Mouse (Mus musculus) liver, embryonic 15.5 days (tissue): ENCODE measurements at regions not wholly inside any gene's neighbourhood (a gene's known extent, or its start where the extent isn't known, plus 50 kb on each side); places are given as distances from the start of the nearest gene placed in this dataset.
A peak's percentile ranks its signal among the peaks of the same experiment; 100 is the strongest.

Experiments
- ATAC-seq: fragments of 200-750 bp; cut with Nextera tagmentation; 2 replicates; pipeline ENCODE4 v1.8.0; 2017; ENCODE audit warnings: moderate number of reproducible peaks, mild to moderate bottlenecking, moderate library complexity; ENCODE audit not compliant: insufficient read depth
- H3K27ac ChIP-seq: fragments of 300-500 bp; sonication (generic); replicated peaks from 2 replicates; pipeline ENCODE4 v1.5.1; 2015; ENCODE audit warnings: mild to moderate bottlenecking, inconsistent platforms
- H3K27me3 ChIP-seq: fragments of 300-500 bp; sonication (generic); 2 replicates; pipeline ENCODE4 v1.6.1; 2015; ENCODE audit warnings: mild to moderate bottlenecking, inconsistent platforms
- H3K36me3 ChIP-seq: fragments of 300-500 bp; sonication (generic); replicated peaks from 2 replicates; pipeline ENCODE4 v1.6.1; 2015; ENCODE audit warnings: moderate library complexity, mild to moderate bottlenecking, inconsistent platforms
- H3K4me1 ChIP-seq: fragments of 300-500 bp; sonication (generic); replicated peaks from 2 replicates; pipeline ENCODE4 v1.6.1; 2015; ENCODE audit warnings: inconsistent platforms
- H3K4me2 ChIP-seq: fragments of 300-500 bp; sonication (generic); 2 replicates; pipeline ENCODE4 v1.6.1; 2015; ENCODE audit warnings: moderate library complexity, mild to moderate bottlenecking, inconsistent platforms
- H3K4me3 ChIP-seq: fragments of 300-500 bp; sonication (generic); replicated peaks from 2 replicates; pipeline ENCODE4 v1.5.1; 2015; ENCODE audit warnings: mild to moderate bottlenecking, inconsistent platforms
- H3K9ac ChIP-seq: fragments of 300-500 bp; sonication (generic); 2 replicates; pipeline ENCODE4 v1.6.1; 2015; ENCODE audit warnings: moderate library complexity, mild to moderate bottlenecking, inconsistent platforms
- H3K9me3 ChIP-seq: fragments of 300-500 bp; sonication (generic); replicated peaks from 2 replicates; pipeline ENCODE4 v1.6.1; 2016; ENCODE audit warnings: inconsistent platforms
- WGBS: fragments of 180-500 bp; shearing (Covaris S2); methylation state at CpG from one replicate; pipeline ENCODE4 v1.1.7; 2015; ENCODE audit warnings: mixed read lengths; ENCODE audit not compliant: insufficient replicate concordance; 5-methylcytosine and 5-hydroxymethylcytosine counted together

DNA sequence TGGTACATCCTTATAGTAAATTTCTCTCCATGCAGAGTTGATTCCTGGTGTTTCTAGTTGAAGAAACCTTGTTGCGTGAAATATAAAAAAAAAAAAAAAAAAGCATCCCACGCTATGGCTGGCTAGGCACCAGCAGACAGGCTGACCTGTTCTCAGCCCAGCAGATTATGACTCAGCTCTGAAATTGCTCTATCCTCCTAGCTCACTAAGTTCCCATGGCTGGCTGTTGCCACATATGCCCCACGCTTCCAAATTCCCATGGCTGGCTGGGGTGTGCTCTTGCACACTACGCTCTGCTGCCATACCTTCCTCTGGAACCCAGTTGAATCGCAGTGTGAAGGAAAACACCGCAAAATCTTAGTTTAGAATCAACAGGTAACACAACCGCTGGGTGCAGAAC lies 270.1 kb downstream of the Mid1ip1 start:
- no peak overlapping the region for H3K4me2 ChIP-seq
- no peaks in the 10 kb centered on the region for H3K9me3 ChIP-seq
- H3K9ac ChIP-seq = no peak overlapping the region
- 78% methylated on average over 7 of the region's 7 CpGs for WGBS
- no peak overlapping the region for H3K4me3 ChIP-seq
- no peak for ATAC-seq
- H3K4me1 ChIP-seq = no peaks in the 10 kb centered on the region
- H3K27ac ChIP-seq = no peak overlapping the region
- no peaks in the 10 kb centered on the region for H3K36me3 ChIP-seq
- H3K27me3 ChIP-seq = no peaks in the 10 kb centered on the region

DNA sequence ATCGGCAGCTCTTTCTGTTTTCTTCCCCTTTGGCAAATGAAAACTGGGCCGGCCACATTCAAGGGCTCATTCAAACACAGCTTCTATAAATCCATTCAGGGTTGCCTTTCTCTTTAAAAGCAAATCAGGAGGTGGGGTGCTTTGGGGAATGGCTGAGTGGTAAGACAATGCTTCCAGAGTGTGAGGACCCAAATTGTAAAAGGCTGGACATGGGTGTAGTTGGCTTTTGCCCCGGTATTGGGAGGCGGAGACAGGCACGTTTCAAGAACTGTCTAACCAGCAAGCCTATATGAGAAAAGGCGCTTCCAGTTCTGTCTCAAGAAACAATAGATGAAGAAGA lies 277.0 kb downstream of the Mid1ip1 start:
- 0 out of 2 replicates have a peak overlapping the region, but pooled peaks have one; percentile 27 for H3K4me2 ChIP-seq
- 36% methylated on average over 6 of the region's 6 CpGs for WGBS
- H3K36me3 ChIP-seq = no peaks in the 10 kb centered on the region
- H3K9ac ChIP-seq = no peak overlapping the region
- no peaks in the 10 kb centered on the region for H3K9me3 ChIP-seq
- no peak overlapping the region for H3K4me3 ChIP-seq
- H3K27me3 ChIP-seq = no peaks in the 10 kb centered on the region
- no peak overlapping the region for H3K27ac ChIP-seq
- ATAC-seq = no peak
- H3K4me1 ChIP-seq = no peaks in the 10 kb centered on the region

DNA sequence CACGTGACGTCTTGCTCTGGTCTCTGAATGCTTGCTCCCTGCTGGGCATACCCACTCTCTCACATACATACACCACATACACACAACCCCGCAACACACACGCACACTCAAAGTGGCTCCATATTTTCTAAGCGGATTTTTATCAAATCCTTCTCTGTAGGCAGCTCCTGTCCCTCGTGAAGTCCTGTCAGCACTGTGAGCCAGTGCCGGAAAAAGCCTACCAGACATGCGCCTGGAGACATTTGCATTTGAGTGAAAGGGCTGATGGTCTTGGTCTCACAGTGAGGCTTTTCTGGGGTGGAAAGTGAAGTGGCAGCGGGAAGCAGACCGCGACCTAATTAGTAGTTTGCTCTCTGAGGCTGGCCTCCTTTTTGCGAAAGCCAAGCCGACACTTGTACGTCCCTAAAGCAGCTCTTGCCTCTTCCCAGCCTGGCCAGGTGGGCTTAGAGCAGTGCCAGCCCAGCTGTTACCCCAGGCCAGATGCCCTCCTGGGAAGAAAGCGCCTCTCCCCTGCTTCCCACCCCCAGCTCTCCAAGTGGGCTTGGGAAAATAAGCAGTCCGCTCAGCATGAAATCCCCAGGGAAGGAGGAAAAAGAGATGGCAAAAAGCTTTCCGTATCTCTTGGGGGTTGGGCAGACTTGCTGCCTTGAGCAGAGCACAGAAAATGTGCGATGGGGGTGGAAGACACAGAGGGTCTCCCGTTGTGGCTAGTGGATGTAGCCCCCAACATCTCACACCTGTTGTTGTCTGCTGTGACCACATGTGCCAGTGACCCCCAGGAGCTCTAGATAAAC lies 277.6 kb downstream of the Mid1ip1 start:
- H3K27ac ChIP-seq = no peak overlapping the region

DNA sequence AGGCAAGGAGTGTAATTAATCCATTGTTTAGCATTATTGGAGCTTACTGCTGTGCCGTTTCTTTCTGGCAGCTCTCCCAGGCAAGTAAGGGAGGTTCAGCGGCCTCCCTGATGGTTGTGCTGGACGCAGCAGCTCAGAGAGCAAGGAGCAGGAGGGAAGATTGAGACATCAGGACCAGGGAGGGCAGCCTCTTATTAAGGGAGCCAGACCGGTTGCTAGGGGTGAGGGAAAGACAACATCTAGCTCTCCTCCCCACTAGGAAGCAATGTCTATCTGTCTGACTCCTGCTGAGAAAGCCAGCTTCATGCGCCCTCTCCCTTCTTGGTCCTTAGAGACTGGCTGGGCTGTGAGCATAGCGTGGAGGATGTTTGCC lies 278.2 kb downstream of the Mid1ip1 start:
- H3K27ac ChIP-seq = no peak overlapping the region
- no peak for ATAC-seq

More for the DNA sequence above, 277.6 kb downstream of the Mid1ip1 start:
- ATAC-seq = no peak
- Histone ChIP-seq H3K27me3 (no peaks in the 10 kb centered on the region), H3K4me1 (no peaks in the 10 kb centered on the region), H3K9ac (no peak overlapping the region), H3K4me2 (peak overlapping the region; percentile 27), H3K4me3 (no peak overlapping the region), H3K36me3 (no peaks in the 10 kb centered on the region), H3K9me3 (no peaks in the 10 kb centered on the region)
- WGBS = 24% methylated on average over 19 of the region's 19 CpGs

DNA sequence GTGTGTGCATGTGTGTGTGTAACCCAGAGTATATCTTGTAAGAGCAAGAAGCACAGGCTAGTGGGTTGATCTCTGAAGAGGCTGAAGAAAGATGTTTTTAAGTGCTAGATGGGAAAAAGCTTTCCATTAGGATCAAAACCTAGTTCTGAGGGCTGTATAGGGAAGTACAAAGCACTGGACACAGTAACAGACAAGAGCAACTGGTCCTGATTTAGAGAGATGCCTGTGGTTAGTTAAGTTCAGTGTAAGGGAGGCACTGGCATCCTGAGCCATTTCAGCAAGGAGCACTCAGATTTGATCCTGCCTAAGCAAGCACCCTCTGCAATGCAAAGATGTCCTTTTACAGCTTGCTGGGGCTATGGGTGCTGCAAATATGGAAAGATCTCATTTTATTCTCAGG lies 280.1 kb downstream of the Mid1ip1 start:
- Histone ChIP-seq H3K27me3 (no peaks in the 10 kb centered on the region), H3K9me3 (no peaks in the 10 kb centered on the region), H3K4me3 (no peak overlapping the region), H3K4me2 (no peak overlapping the region), H3K9ac (no peak overlapping the region), H3K27ac (no peak overlapping the region), H3K4me1 (no peaks in the 10 kb centered on the region), H3K36me3 (no peaks in the 10 kb centered on the region)
- ATAC-seq = no peak

More for the DNA sequence above, 278.2 kb downstream of the Mid1ip1 start:
- Histone ChIP-seq H3K4me2 (peak overlapping the region; percentile 27), H3K4me3 (no peak overlapping the region), H3K9me3 (no peaks in the 10 kb centered on the region), H3K4me1 (no peaks in the 10 kb centered on the region), H3K27me3 (no peaks in the 10 kb centered on the region), H3K9ac (no peak overlapping the region), H3K36me3 (no peaks in the 10 kb centered on the region)
- WGBS = 46% methylated on average over 6 of the region's 6 CpGs

DNA sequence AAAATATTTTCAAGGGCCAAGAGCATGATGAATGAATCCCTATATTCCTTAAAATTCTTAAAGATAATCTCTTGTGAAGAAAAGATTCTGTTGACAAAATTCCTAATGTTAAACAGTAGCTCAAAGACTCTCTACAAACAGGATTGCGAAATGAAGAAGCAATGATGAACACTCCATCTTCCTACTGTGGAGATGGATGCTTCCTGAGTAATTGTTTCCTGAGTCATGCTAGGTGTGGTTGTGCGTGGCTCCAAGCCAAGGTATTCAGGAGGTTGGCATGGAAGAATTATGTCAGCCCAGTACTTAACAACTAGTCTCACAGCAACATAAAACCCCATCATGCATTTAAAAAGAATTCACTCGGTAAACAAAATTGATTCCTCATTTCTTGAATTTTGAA lies 286.4 kb downstream of the Mid1ip1 start:
- no peak overlapping the region for H3K27ac ChIP-seq
- no peak for ATAC-seq
- H3K9me3 ChIP-seq = no peaks in the 10 kb centered on the region
- no peak overlapping the region for H3K4me2 ChIP-seq
- H3K4me3 ChIP-seq = no peak overlapping the region
- 67% methylated on average over 3 of the region's 3 CpGs for WGBS
- no peaks in the 10 kb centered on the region for H3K27me3 ChIP-seq
- H3K36me3 ChIP-seq = no peaks in the 10 kb centered on the region
- H3K4me1 ChIP-seq = no peaks in the 10 kb centered on the region
- no peak overlapping the region for H3K9ac ChIP-seq

DNA sequence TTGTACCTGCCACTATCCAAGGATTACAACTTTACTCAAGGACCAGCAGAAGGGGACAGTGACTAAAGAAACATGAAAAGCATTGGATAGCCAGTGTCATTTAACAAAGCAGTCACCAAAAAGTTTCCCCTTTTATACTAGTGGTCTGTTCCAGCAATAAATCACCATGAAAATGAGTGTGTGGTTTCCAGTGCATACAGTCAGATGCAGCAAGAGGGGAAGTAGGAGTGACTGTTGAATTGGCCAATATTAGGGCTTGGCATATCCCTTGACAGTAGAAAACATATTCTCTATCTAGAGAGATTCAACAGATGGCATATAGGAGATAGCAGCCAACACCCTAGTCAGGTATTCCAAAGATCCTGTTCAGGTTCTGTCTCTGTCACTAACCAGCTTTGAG lies 259.8 kb upstream of the H2al1a start:
- no peaks in the 10 kb centered on the region for H3K9me3 ChIP-seq
- no peak overlapping the region for H3K4me2 ChIP-seq
- H3K4me1 ChIP-seq = no peaks in the 10 kb centered on the region
- no peak overlapping the region for H3K4me3 ChIP-seq
- no peaks in the 10 kb centered on the region for H3K36me3 ChIP-seq
- no peak overlapping the region for H3K9ac ChIP-seq
- no peaks in the 10 kb centered on the region for H3K27me3 ChIP-seq
- no peak overlapping the region for H3K27ac ChIP-seq
- ATAC-seq = no peak

DNA sequence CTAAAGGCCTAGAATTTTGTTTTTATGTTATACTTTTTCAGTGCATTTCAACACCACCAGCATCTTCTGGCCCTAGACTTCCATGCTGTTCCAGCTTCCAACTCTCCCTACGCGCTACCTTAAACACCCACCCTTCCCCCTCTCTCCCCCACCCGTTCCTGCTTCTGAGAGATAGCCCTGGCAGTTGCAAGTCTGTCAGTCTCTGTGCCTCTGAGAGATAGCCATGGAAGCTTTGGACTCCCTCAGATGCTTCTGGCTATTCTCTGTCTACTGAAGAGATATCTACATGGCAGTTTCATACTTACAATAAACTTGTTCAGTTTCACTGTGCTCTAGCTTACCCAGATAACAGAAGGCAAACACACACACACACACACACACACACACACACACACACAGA lies 252.3 kb upstream of the H2al1a start:
- Histone ChIP-seq H3K27me3 (no peaks in the 10 kb centered on the region), H3K4me1 (no peaks in the 10 kb centered on the region), H3K36me3 (no peaks in the 10 kb centered on the region), H3K27ac (no peak overlapping the region), H3K4me2 (no peak overlapping the region), H3K4me3 (no peak overlapping the region), H3K9me3 (no peaks in the 10 kb centered on the region), H3K9ac (no peak overlapping the region)
- WGBS = 53% methylated on average over 3 of the region's 3 CpGs
- ATAC-seq = 0 out of 2 replicates have a peak, but pooled peaks have one; percentile 37

DNA sequence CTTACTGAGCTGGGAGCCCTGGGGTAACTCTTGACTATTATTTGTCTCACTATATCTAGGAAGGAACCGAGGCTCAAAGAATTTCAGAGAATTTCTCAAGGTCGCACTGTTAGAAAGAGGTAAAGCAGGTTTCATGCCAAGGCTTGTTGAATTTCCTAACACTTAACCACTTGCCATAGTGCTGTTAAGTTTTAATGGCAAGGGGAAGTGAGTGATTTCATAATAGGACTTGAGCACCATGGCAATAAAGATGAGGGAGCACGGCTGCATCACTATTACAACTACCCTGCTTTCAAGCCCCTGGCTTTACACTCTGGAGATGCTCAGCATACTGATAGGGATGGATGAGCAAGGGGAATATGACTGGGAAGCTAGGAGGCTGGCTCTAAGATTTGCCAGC lies 216.9 kb upstream of the H2al1a start:
- Histone ChIP-seq H3K9me3 (no peaks in the 10 kb centered on the region), H3K4me3 (no peak overlapping the region), H3K36me3 (no peaks in the 10 kb centered on the region), H3K27ac (no peak overlapping the region), H3K27me3 (no peaks in the 10 kb centered on the region), H3K4me2 (no peak overlapping the region), H3K9ac (no peak overlapping the region), H3K4me1 (no peaks in the 10 kb centered on the region)
- 52% methylated on average over 3 of the region's 3 CpGs for WGBS
- no peak for ATAC-seq

DNA sequence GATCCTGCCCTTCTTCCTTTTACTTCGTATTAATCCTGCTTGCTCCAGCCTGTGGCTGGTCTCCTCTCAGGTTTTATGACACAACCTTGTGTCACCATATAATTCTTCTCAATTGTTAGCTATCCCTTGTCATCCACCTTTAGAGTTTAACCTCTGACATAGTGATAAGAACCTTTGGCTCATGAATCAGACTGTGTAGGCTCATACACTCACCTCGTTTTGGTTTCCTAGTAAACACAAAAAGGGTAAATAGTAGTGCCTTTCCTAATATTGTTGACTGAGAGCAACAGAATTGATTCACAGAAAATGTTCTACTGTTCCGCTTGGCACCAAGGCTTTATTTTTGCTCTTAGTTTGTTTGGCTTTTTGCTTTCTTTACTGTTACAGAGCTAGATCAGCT lies 216.2 kb upstream of the H2al1a start:
- H3K36me3 ChIP-seq = no peaks in the 10 kb centered on the region
- H3K4me3 ChIP-seq = no peak overlapping the region
- 47% methylated on average over 3 of the region's 3 CpGs for WGBS
- no peak overlapping the region for H3K27ac ChIP-seq
- H3K9ac ChIP-seq = no peak overlapping the region
- H3K27me3 ChIP-seq = no peaks in the 10 kb centered on the region
- H3K4me2 ChIP-seq = no peak overlapping the region
- H3K9me3 ChIP-seq = no peaks in the 10 kb centered on the region
- no peaks in the 10 kb centered on the region for H3K4me1 ChIP-seq
- no peak for ATAC-seq

DNA sequence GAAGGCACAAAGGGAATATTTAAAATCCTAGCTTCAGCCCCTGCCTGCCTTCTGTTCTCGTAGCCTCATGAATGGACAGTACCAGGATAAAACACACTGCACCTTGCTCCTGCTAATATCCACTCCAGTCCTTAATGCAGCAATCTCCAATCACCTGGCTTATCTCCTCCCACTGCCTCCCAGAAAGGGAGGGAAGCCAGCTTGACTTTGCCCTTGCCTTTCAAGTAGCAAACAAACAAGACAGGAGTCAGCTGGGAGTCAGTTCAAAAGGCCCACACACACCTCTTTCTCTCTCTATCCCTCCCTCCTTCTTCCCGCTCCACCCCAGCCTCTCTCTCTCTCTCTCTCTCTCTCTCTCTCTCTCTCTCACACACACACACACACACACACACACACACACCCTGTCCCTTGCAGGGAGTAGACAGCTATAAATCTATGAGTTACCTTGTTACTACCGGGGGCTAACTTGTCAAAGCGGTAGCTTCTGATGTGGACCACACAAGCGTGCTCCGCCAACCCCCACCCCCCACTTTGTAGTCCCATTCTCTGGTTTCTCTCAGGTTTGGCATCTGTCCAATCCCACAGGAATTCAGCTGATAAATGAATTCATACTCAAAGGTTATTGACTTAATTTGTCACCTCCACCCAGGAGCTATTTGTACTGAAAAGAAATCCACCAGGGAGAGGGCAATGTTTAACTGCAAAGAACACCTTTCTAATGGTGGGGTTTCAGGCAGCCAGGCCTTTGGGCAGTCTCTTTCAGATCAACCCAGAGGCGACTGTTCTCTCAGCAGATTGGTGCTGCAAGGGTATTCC lies 212.6 kb upstream of the H2al1a start:
- Histone ChIP-seq H3K4me2 (no peak overlapping the region), H3K27me3 (no peaks in the 10 kb centered on the region), H3K9me3 (no peaks in the 10 kb centered on the region), H3K4me1 (no peaks in the 10 kb centered on the region), H3K27ac (no peak overlapping the region), H3K9ac (no peak overlapping the region), H3K36me3 (no peaks in the 10 kb centered on the region), H3K4me3 (no peak overlapping the region)
- 61% methylated on average over 7 of the region's 7 CpGs for WGBS
- ATAC-seq = no peak
